Mouse (Mus musculus) spleen, postnatal 4 days (tissue): ENCODE results near the gene Cdca3.

Experiments used
- DNase-seq, 2 experiments: peaks; one replicate each; pipeline ENCODE4 v3.0.0; 2022; ENCODE audit warnings: low spot score in 2 of 2

Gene Cdca3

DNA sequence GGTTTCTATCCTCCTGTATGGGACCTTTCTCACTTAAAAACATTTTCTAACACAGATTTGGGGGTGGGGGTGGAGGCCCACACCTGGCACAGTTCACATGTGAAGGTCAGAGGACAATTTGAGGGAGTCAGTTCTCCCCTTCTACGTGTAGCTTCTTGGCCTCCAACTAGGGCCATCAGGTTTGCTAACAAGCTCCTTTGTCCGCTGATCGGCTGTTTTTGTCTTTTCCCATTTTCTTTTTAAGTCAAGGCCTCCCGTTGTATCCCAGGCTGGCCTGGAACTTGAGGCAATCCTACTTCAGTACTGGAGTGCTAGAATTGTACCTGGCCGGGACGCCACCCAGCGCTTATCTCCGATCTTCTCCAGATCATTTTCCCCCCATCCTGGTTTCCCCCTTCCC lies 2.3 kb downstream of the Cdca3 start:
- no peak for DNase-seq

- DNase-seq = peak in 1 of 2 experiments; percentile 60
Observed at GRCm38 (mm10) chr6:124834512-124835081, 5.2 kb downstream of the Cdca3 start.

DNA sequence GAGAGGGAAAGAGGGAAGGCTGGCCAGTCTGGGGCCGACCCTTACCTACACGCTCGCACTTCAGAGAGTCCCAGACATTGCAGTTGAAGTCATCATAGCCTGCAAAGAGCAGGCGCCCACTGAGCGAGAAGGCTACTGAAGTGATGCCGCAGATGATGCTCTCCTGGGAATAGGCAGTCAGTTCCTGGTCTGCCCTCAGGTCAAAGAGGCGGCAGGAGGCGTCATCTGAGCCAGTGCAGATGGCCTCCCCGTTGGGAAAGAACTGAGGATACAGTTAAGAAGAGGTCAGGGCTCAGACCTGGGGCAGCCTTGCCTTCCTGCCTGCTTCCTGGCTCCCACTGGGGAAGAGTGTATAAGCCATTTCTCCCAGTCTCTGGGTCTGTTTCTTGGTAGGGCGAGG lies 6.2 kb downstream of the Cdca3 start:
- peak in 1 of 2 experiments; percentile 62 for DNase-seq

- no peak for DNase-seq
Observed at GRCm38 (mm10) chr6:124836411-124836810, 7.1 kb downstream of the Cdca3 start.

- peak in 1 of 2 experiments; percentile 64 for DNase-seq
Observed at GRCm38 (mm10) chr6:124839805-124840204, 10.5 kb downstream of the Cdca3 start.

- DNase-seq = peak in 1 of 2 experiments; percentile 61
Observed at GRCm38 (mm10) chr6:124840241-124841167, 11.2 kb downstream of the Cdca3 start, which contains the start of gene Gnb3. Gene Gnb3, minus strand, starts transcription at chr6:124840275.

DNA sequence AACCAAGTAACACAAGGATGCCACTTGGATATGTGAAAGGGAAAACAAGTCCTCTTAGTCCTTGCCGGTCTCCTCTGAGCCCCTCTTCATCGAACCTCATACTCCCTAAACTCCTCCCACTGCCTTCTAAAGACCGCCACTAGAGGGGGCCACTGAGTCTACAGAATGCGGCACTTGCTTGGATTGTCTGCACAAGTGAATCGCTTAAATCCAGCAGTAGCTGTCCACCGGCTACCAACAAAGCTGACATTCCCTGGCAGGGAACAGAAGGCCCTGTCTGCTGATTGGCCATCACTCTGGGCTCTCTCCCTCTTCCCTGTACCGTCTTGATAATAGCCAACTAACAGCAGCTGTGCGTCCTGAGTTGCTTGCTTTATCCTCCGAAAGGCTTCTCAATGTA lies 18.0 kb downstream of the Cdca3 start:
- peak; percentile 87 to 96 for DNase-seq

DNA sequence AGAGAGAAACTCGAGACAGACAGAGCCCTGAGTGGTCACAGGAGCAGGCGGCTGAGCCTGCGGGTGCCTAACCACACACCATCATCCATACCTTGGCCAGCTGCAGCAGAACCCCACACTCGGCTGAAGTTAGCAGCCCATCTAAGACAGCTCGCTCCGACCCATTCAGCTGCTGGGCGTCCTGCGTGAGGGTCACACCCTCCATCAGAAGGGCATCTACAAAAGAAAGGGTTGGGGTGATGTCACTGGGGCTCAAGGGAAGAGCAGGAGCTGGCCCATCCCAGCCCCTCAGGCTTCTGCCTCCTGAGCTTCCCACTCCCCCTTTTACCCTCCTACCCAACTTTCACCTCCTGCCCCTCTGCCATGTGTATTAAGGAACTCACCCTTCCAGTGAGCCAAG lies 21.2 kb downstream of the Cdca3 start:
- no peak for DNase-seq

DNA sequence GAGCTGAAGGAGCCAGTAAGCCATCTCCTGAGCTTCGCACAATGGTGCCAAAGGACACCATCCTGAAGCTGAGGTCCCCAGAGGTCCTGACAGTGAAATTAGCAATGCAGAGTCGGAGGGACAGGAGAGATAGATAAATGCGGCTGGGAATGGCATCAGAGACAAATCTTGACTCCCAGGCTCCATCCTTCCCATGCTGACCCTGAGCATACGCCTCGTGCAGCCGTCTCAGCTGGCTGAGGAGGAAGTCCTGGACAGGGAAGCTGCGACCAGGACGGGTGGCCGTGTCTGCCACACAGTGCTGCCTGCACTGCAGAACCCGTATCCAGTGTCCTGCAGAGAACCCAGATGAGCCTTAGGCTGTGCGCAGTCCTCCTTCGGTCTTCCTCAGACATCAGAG lies 25.3 kb downstream of the Cdca3 start:
- no peak for DNase-seq

DNA sequence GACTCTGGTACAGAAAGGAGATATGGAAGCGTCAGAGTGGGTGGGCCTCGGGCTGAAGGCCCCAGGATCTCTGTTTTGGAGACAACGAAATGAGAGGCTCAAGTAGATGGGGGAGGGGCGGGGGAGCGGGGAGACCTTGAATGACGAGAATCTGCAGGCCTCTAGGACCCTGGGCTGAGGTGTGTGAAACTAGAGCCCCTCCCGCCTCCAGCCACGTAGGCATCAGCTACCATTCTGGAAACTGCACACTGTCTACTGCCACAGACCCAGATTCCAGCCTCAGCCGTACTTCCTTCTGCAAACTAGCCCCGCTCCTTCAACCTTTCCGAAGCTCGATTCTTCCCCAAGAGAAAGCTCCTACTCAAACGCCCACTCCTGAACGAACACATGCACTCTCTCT lies 27.0 kb downstream of the Cdca3 start:
- no peak for DNase-seq

DNA sequence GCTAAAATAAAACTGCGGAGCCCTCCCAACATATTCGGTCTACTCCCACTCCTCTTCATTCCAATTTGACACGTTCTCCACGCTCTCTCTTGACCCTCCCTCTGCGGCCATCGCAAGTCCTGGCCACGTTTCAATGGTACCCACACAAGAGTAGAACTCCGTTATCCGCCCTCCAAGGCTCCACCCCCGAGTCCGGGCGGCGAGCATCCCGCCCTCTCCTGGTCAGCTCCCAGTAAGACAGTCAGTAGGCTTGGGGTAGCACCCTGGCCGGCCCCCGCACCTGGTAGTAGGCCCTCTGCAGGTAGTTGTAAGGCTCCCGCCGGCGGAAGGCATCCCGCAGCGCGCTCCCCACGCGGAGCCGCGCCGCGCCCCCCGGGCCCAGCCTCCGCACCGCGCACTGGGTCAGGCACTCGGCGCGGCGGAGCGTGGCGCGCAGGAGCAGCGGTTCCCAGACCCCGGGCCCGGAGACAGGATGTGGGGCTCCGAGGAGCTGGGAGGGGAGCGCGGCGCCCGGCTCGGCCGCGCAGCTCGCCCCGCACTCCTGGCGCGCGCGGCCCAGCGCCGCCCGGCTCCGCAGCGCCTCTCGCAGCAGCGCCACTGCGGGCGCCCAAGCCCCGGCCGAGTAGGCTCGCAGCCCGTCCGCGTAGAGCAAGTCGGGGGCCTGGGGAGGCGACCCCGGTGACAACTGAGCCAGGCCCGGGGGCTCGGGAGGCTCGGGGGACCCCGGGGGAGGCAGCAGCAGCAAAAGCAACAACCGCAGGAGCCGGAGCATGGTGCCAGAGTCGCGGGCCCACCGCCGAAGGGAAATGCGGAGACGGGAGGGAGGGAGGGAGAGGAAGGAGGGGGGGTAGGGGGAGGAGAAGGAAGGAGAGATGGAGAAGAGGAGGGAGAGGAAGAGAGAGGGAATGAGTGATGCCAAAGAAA lies 27.8 kb downstream of the Cdca3 start, which contains the start of gene P3h3:
TSS of gene P3h3 (minus strand) at position 837 of the 924 bp plus-strand sequence.
- DNase-seq = peak; percentile 69 to 84

DNA sequence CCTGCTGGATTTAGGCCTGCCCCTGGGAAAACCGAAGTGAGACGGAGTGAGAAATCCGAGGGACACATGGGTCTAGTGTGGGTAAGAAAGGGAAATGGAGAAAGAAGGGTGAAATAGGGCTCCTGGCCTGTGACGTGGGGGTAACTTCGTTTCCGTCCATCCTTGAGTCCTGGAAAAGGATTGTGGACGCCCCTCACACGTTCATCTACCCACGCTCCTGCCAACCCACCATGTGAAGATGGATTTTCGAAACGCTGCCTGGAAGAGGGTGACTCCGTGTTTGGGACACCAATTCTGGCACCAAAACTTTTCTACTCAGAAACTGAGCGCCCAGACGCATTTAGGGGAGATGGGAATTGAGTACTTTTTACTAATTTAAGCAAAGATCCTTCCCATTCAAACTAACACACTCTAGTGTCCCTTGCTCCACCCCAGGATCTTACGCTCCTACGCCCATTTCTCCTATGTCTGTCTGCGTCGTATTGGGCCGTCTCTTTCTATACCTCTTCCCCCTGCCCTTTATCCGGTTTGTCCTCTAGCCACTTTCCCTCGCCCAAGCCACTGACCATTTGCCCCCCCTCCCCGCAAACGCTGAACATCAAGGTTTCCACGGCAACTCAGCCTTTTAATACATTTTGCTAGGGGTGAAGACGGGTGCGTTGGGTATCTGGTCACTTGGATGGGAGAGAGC lies 28.6 kb downstream of the Cdca3 start:
- no peak for DNase-seq

DNA sequence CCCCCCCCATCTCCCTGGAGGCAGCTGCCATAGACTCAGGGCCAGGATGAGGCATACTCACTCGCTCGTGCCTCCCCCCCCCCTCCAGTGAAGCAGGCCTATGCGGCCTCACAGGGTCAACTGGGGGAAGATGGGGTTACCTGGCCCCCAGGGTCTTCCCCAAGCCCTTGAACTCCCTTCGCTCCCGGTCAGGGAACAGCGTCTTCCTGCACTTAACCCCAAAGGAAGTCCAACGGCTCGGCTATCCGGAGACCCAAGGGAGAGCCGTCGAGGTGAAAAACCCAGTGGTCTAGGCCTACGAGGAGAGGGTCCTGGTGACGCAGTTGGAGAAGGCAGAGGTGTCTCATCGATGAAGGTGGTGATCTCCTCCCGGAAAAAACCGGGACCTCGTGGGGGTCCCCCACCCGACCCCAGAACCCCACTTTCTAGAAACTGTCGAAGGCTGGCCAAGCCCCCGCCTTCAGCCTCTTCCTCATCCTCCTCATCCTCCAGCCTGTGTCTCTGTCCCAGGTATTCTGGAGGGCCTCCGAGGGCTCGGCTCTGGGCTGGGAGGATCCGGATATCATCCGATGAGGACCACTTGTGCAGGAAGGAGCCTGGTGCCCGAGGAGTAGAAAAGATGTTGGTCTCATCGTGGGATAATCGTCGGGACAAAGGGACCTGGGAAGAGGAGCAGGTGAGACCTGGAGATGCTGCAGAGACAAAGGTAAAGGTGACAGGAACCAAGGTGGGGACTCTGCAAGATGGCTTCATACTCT lies 29.4 kb downstream of the Cdca3 start:
- DNase-seq = peak in 1 of 2 experiments; percentile 60

GRCm38 (mm10) chr6:124859725-124860124 lies 30.4 kb downstream of the Cdca3 start:
- DNase-seq = peak; percentile 81 to 93

DNA sequence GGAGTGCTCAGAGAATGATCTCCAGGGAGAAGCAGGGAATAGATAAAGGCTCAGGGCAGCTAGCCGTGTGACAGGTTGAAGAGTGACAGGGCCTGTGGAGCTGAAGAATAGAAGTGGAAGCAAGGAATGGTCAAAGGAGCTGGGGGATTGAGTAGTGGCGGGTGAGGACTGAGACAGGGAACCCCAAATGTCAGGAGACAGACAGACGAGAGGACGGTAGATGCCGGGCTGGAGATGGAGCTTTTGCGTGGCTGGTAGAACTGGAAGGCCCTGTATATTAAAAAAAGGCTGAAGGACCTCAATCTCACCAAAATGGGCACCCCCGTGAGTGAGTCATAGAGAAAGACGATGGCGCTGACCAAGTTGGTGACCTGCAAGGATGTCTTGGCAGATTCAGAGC lies 31.2 kb downstream of the Cdca3 start:
- DNase-seq = no peak

DNA sequence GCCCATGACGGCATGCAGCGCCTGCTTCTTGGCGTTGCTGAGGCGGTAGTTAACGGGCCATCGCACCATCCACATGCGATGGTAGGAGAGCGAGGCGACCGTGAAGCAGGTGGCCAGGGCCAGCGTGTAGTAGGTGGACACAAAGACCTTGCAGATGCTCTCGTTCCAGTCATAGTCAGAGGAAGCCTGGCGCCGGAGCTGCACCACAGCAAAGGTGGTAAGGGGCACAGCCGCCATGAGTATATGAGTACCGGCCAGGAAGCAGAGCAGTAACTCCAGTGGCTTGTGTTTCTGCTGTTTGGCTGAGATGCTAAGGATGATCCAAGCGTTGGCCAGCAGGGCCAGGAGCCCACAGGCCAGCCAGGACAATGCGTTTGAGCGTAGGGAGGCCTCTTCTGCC lies 31.9 kb downstream of the Cdca3 start:
- DNase-seq = no peak

GRCm38 (mm10) chr6:124861802-124862201 lies 32.5 kb downstream of the Cdca3 start:
- DNase-seq = no peak

DNA sequence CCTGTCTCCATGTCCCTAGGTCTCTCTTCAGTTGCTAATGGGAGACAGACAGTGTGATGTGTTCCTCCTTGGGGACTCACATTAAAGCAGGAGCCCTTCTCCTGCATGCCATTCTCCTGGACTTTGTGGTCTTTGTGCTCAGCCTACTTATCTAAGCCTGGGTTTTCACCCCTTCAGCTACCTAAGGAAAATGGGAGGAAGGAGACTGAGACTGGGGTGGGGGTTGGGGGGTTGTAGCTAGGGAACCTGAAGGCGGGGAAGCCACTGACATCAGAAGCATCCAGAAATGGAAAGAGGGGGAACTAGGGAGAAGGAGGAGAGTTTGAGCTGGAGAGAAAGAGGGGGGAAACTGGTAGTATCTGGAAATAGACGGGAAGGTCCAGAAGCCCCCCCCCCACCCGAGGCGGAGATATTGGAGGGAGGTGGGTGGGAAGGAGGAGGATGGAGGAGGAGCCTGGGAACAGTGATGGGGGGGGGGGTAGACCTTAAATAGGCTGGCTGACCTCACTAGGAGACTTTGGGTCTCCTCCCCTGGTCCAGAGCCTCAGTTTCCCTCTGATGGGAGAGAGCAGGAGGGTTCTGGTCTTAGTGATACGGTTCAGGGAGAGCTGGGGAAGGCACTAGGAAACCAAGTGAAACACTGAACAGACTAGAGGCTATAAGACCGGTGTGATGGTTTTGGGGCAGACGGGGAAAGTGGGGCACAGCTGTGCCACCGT lies 33.2 kb downstream of the Cdca3 start:
- DNase-seq = no peak

DNA sequence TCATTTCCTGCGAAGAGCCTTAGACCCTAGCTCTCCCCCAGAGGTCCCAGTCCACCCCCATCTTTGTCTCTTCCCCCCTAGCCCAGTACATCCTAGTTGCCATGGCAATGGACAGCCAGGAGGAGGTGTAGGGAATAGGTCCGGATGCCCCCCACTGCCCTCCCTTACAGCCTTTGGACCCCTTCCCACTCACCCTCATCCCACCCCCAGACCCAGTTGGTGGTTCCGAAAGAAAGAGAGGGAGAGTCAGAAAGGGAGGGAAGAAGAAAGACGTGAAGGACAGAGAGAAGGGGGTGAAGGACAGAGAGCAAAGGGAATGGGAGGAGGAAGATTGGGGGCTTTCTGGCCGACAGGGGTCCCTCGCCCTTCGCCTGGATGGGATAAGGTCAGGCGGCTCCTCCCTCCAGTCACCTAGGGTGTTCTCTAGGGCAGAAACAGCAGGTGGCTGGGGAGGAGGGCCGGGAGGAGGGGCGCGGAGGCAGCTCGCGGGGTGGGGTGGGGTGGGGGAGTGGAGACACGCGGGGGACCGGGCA lies 33.8 kb downstream of the Cdca3 start:
- no peak for DNase-seq
